Mouse (Mus musculus): ENCODE data around the gene Mon2.

- TF ChIP-seq CTCF (IDR thresholded peaks at IDR 0.05; ENCODE audit: insufficient read depth, low read length) (no peak), POLR2A (IDR thresholded peaks at IDR 0.05; ENCODE audit: borderline replicate concordance, extremely low read depth, low read depth, low read length) (no peak)
Measured at GRCm38 (mm10) chr10:123052021-123052420, 24.3 kb downstream of the Mon2 start.
